Mouse (Mus musculus) heart, adult 2 months (tissue): ENCODE data around the gene Cmtm5. TPM values are rescaled to one million over a fixed set of nuclear protein-coding genes. Genes with fewer than 3 reads are reported as not detected.

ENCODE experiments used
- DNase-seq, 2 experiments: peaks; one replicate each; pipeline ENCODE4 v3.0.0; 2021
- H3K27ac ChIP-seq: fragments of 200-600 bp; 2 replicates; pipeline ENCODE4 v1.8.1; 2022
- H3K27me3 ChIP-seq: fragments of 200-500 bp; 2 replicates; pipeline ENCODE4 v1.6.1; 2012; ENCODE audit warnings: mild to moderate bottlenecking, low read length, inconsistent platforms, mixed read lengths; ENCODE audit not compliant: control insufficient read depth, insufficient read depth
- H3K36me3 ChIP-seq: fragments of 200-500 bp; 2 replicates; pipeline ENCODE4 v1.6.1; 2012; ENCODE audit warnings: low read length, inconsistent platforms; ENCODE audit not compliant: control insufficient read depth, insufficient read depth
- H3K4me1 ChIP-seq: fragments of 200-500 bp; 2 replicates; pipeline ENCODE4 v1.6.1; 2011; ENCODE audit warnings: low read length; ENCODE audit not compliant: control insufficient read depth, insufficient read depth
- H3K4me3 ChIP-seq: fragments of 200-600 bp; 2 replicates; pipeline ENCODE4 v1.8.1; 2022
- H3K79me2 ChIP-seq: fragments of 200-500 bp; replicated peaks from 2 replicates; pipeline ENCODE4 v1.6.1; 2012; ENCODE audit warnings: mild to moderate bottlenecking, inconsistent platforms, low read length, moderate library complexity, mixed read lengths; ENCODE audit not compliant: control insufficient read depth, insufficient read depth
- H3K9ac ChIP-seq: fragments of 200-500 bp; 2 replicates; pipeline ENCODE4 v1.6.1; 2012; ENCODE audit warnings: low read depth, mild to moderate bottlenecking, control low read depth, inconsistent platforms, low read length, mixed read lengths
- CTCF ChIP-seq: fragments of 200-600 bp; IDR thresholded peaks from 2 replicates; pipeline ENCODE4 v1.8.1; 2022; ENCODE audit warnings: antibody characterized with exemption, mild to moderate bottlenecking, moderate library complexity
- EP300 ChIP-seq: fragments of 200-500 bp; IDR thresholded peaks from 2 replicates; pipeline ENCODE4 v1.6.1; 2011; ENCODE audit warnings: low read depth, low read length, control low read depth; ENCODE audit not compliant: insufficient read depth
- POLR2A ChIP-seq: fragments of 200-500 bp; IDR thresholded peaks from 2 replicates; pipeline ENCODE4 v1.6.1; 2011; ENCODE audit warnings: mild to moderate bottlenecking, low read depth, low read length, control low read depth; ENCODE audit not compliant: insufficient read depth
- WGBS: fragments of 180-500 bp; shearing (Covaris S2); methylation state at CpG from one replicate; pipeline ENCODE4 v1.1.7; 2018; 5-methylcytosine and 5-hydroxymethylcytosine counted together
- intact Hi-C: fragments of 180-260 bp; cut with DNase I; formaldehyde crosslinking; loops from one replicate; pipeline ENCODE4 v1.15.1; 2025
- polyA plus RNA-seq: library from polyadenylated mRNA; depleted of rRNA; stranded (reverse); fragments of >200 nt; gene quantifications from 2 replicates; pipeline ENCODE4 v1.2.3, GENCODE M21; 2012
- total RNA-seq, 2 experiments: library from RNA; stranded (reverse); gene quantifications; 2 replicates each; pipeline ENCODE4 v1.2.3; 2021

The Cmtm5 gene
- total and polyA plus RNA-seq, 3 experiments: 0.30 to 1.8 TPM; not detected in 1

GRCm38 (mm10) chr14:54920076-54920685 is 15.9 kb upstream of the Cmtm5 start:
- Histone ChIP-seq H3K27ac (no peak overlapping the region), H3K9ac (no peak overlapping the region), H3K79me2 (no peaks in the 10 kb centered on the region), H3K27me3 (no peaks in the 10 kb centered on the region), H3K4me1 (no peaks in the 10 kb centered on the region; the same call in 1 of the 2 replicates), H3K36me3 (no peaks in the 10 kb centered on the region), H3K4me3 (no peak overlapping the region)
- DNase-seq: no peak
- 71% methylated on average over 16 of the region's 16 CpGs for WGBS
- intact Hi-C loops: no loop called here
- no peak for TF ChIP-seq EP300
- no peak for TF ChIP-seq CTCF
- TF ChIP-seq POLR2A: no peak

GRCm38 (mm10) chr14:54924641-54925348 is 11.3 kb upstream of the Cmtm5 start:
- Histone ChIP-seq H3K4me1 (no peaks in the 10 kb centered on the region; the same call in 1 of the 2 replicates), H3K79me2 (no peaks in the 10 kb centered on the region), H3K27ac (peak overlapping the region; percentile 58), H3K27me3 (peaks cover 8% of the 10 kb centered on the region), H3K4me3 (0 out of 2 replicates have a peak overlapping the region, but pooled peaks have one; percentile 34), H3K36me3 (no peaks in the 10 kb centered on the region), H3K9ac (no peak overlapping the region)
- TF ChIP-seq EP300: no peak
- TF ChIP-seq CTCF: no peak
- TF ChIP-seq POLR2A: no peak
- WGBS: 75% methylated on average over 7 of the region's 7 CpGs
- DNase-seq: peak; percentile 71 to 82
- intact Hi-C loops: no loop called here

- 8% methylated on average over 57 of the region's 57 CpGs for WGBS
- DNase-seq: peak; percentile 74 to 76
- Histone ChIP-seq H3K27me3 (peaks cover 8% of the 10 kb centered on the region), H3K27ac (peak within 1 kb of the TSS; percentile 58), H3K4me3 (peak within 1 kb of the TSS; percentile 34), H3K36me3 (no peaks in the 10 kb centered on the region), H3K4me1 (no peaks in the 10 kb centered on the region; the same call in 1 of the 2 replicates), H3K9ac (peak within 1 kb of the TSS; percentile 66), H3K79me2 (no peaks in the 10 kb centered on the region)
- intact Hi-C loops: no loop called here
- TF ChIP-seq CTCF (no peak), EP300 (no peak), POLR2A (0 out of 2 replicates have a peak, but pooled peaks have one; percentile 42)
These were observed 10.4 kb upstream of the Cmtm5 start, which contains the start of gene Efs for GRCm38 (mm10) chr14:54925349-54926342. Efs (minus strand) TSS chr14:54926126.

GRCm38 (mm10) chr14:54926401-54927158 is 9.5 kb upstream of the Cmtm5 start:
- Histone ChIP-seq H3K27me3 (peaks cover 8% of the 10 kb centered on the region), H3K79me2 (no peaks in the 10 kb centered on the region), H3K4me1 (no peaks in the 10 kb centered on the region; the same call in 1 of the 2 replicates), H3K9ac (peak overlapping the region; percentile 66), H3K27ac (peak overlapping the region; percentile 58), H3K36me3 (no peaks in the 10 kb centered on the region), H3K4me3 (peak overlapping the region; percentile 34)
- TF ChIP-seq EP300 (no peak), POLR2A (no peak), CTCF (no peak)
- intact Hi-C loops: no loop called here
- WGBS: 2% methylated on average over 54 of the region's 58 CpGs
- DNase-seq: peak; percentile 72 to 74

- Histone ChIP-seq H3K27ac (peak overlapping the region; percentile 58; the same call in 1 of the 2 replicates), H3K36me3 (no peaks in the 10 kb centered on the region), H3K27me3 (peaks cover 8% of the 10 kb centered on the region), H3K4me1 (no peaks in the 10 kb centered on the region; the same call in 1 of the 2 replicates), H3K4me3 (no peak overlapping the region), H3K9ac (no peak overlapping the region), H3K79me2 (no peaks in the 10 kb centered on the region)
- intact Hi-C loops: no loop called here
- no peak for DNase-seq
- 54% methylated on average over 7 of the region's 7 CpGs for WGBS
- no peak for TF ChIP-seq POLR2A
- TF ChIP-seq CTCF: no peak
- TF ChIP-seq EP300: no peak
These were observed 8.8 kb upstream of the Cmtm5 start for GRCm38 (mm10) chr14:54927296-54927695.
